Mouse (Mus musculus) forebrain, embryonic 14.5 days (tissue): ENCODE measurements around the gene Slc17a2. TPM values are rescaled to one million over a fixed set of nuclear protein-coding genes. Genes with fewer than 3 reads are reported as not detected.

Experiments used
- ATAC-seq: fragments of 200-750 bp; cut with Nextera tagmentation; 2 replicates; pipeline ENCODE4 v1.8.0; 2017; ENCODE audit warnings: mild to moderate bottlenecking, moderate library complexity
- DNase-seq: peaks from one replicate; pipeline ENCODE4 v3.0.0-alpha.2; 2015; ENCODE audit warnings: low spot score
- H3K27ac ChIP-seq: fragments of 300-500 bp; sonication (generic); 2 replicates; pipeline ENCODE4 v1.5.1; 2014; ENCODE audit warnings: low read depth, mild to moderate bottlenecking, control low read depth, low read length, moderate library complexity
- H3K27me3 ChIP-seq: fragments of 300-500 bp; sonication (generic); replicated peaks from 2 replicates; pipeline ENCODE4 v1.6.1; 2014; ENCODE audit warnings: low read length, control low read depth, mixed read lengths; ENCODE audit not compliant: control insufficient read depth, insufficient read depth
- H3K36me3 ChIP-seq: fragments of 300-500 bp; sonication (generic); 2 replicates; pipeline ENCODE4 v1.6.1; 2014; ENCODE audit warnings: low read length, control low read depth; ENCODE audit not compliant: control insufficient read depth, insufficient read depth
- H3K4me1 ChIP-seq: fragments of 300-500 bp; sonication (generic); 2 replicates; pipeline ENCODE4 v1.6.1; 2014; ENCODE audit warnings: antibody characterized with exemption, low read length, control low read depth; ENCODE audit not compliant: control insufficient read depth, insufficient read depth
- H3K4me2 ChIP-seq: fragments of 300-500 bp; sonication (generic); 2 replicates; pipeline ENCODE4 v1.6.1; 2014; ENCODE audit warnings: mild to moderate bottlenecking, control low read depth, low read length
- H3K4me3 ChIP-seq: fragments of 300-500 bp; sonication (generic); 2 replicates; pipeline ENCODE4 v1.5.1; 2014; ENCODE audit warnings: low read depth, low read length, control low read depth
- H3K9ac ChIP-seq: fragments of 300-500 bp; sonication (generic); 2 replicates; pipeline ENCODE4 v1.6.1; 2014; ENCODE audit warnings: mild to moderate bottlenecking, low read length, control low read depth, moderate library complexity
- H3K9me3 ChIP-seq: fragments of 300-500 bp; sonication (generic); replicated peaks from 2 replicates; pipeline ENCODE4 v1.6.1; 2016; ENCODE audit warnings: low read length, control low read depth, mixed read lengths; ENCODE audit not compliant: control insufficient read depth
- WGBS: fragments of 180-500 bp; shearing (Covaris S2); extraction: QIAGEN DNeasy Blood & Tissue Kit; methylation state at CpG from one replicate; pipeline ENCODE4 v1.1.7; 2014; 5-methylcytosine and 5-hydroxymethylcytosine counted together
- polyA plus RNA-seq: library from polyadenylated mRNA; unstranded; fragments of >200 nt; fragmentation: Nextera tagmentation; extraction: Ambion mirVana; gene quantifications from 2 replicates; pipeline ENCODE4 v1.2.1, GENCODE M21; 2014

The Slc17a2 gene
- polyA plus RNA-seq, 1 experiment from 2014 or later, result not detected

- Histone ChIP-seq H3K27ac (no peak overlapping the region), H3K36me3 (no peaks in the 10 kb centered on the region), H3K4me1 (no peaks in the 10 kb centered on the region), H3K9me3 (no peaks in the 10 kb centered on the region), H3K4me3 (no peak overlapping the region), H3K27me3 (no peaks in the 10 kb centered on the region), H3K4me2 (no peak overlapping the region), H3K9ac (no peak overlapping the region)
- ATAC-seq, result no peak
- DNase-seq, result no peak
- WGBS, result 86% methylated on average over 9 of the region's 9 CpGs
Observed at GRCm38 (mm10) chr13:23864711-23865110, 57.9 kb downstream of the Slc17a2 start.

- DNase-seq (no peak), ATAC-seq (no peak)
- Histone ChIP-seq H3K9ac (no peak overlapping the region), H3K4me2 (no peak overlapping the region), H3K36me3 (no peaks in the 10 kb centered on the region), H3K27ac (no peak overlapping the region), H3K4me1 (no peaks in the 10 kb centered on the region), H3K9me3 (no peaks in the 10 kb centered on the region), H3K27me3 (no peaks in the 10 kb centered on the region), H3K4me3 (no peak overlapping the region)
- 86% methylated on average over 9 of the region's 9 CpGs for WGBS
Observed at GRCm38 (mm10) chr13:23866086-23866710, 59.4 kb downstream of the Slc17a2 start.

- no peak overlapping the region for H3K27ac ChIP-seq
- no peak overlapping the region for H3K9ac ChIP-seq
- ATAC-seq (no peak), DNase-seq (no peak)
- H3K4me3 ChIP-seq, result no peak overlapping the region
- no peaks in the 10 kb centered on the region for H3K9me3 ChIP-seq
- WGBS, result 84% methylated on average over 6 of the region's 6 CpGs
- H3K4me1 ChIP-seq, result no peaks in the 10 kb centered on the region
- H3K27me3 ChIP-seq, result no peaks in the 10 kb centered on the region
- no peak overlapping the region for H3K4me2 ChIP-seq
- no peaks in the 10 kb centered on the region for H3K36me3 ChIP-seq
Observed at GRCm38 (mm10) chr13:23867000-23867399, 60.2 kb downstream of the Slc17a2 start.

- no peaks in the 10 kb centered on the region for H3K27me3 ChIP-seq
- ATAC-seq (no peak), DNase-seq (peak; percentile 11)
- H3K4me3 ChIP-seq, result no peak within 1 kb of the TSS
- no peaks in the 10 kb centered on the region for H3K9me3 ChIP-seq
- H3K9ac ChIP-seq, result no peak within 1 kb of the TSS
- H3K4me1 ChIP-seq, result no peaks in the 10 kb centered on the region
- H3K36me3 ChIP-seq, result no peaks in the 10 kb centered on the region
- no peak within 1 kb of the TSS for H3K4me2 ChIP-seq
- 85% methylated on average over 7 of the region's 7 CpGs for WGBS
- no peak within 1 kb of the TSS for H3K27ac ChIP-seq
Observed at GRCm38 (mm10) chr13:23867405-23867804, 60.6 kb downstream of the Slc17a2 start, which contains the start of gene Slc17a1. Gene Slc17a1, plus strand, starts transcription at chr13:23867750.

GRCm38 (mm10) chr13:23868790-23869533, 62.2 kb downstream of the Slc17a2 start:
- no peak overlapping the region for H3K27ac ChIP-seq
- ATAC-seq (no peak), DNase-seq (no peak)
- H3K9ac ChIP-seq, result no peak overlapping the region
- H3K36me3 ChIP-seq, result no peaks in the 10 kb centered on the region
- no peaks in the 10 kb centered on the region for H3K4me1 ChIP-seq
- no peaks in the 10 kb centered on the region for H3K9me3 ChIP-seq
- no peak overlapping the region for H3K4me3 ChIP-seq
- no peaks in the 10 kb centered on the region for H3K27me3 ChIP-seq
- no peak overlapping the region for H3K4me2 ChIP-seq
- WGBS, result 91% methylated on average over 8 of the region's 8 CpGs

GRCm38 (mm10) chr13:23869996-23870395, 63.2 kb downstream of the Slc17a2 start:
- WGBS, result 83% methylated on average over 3 of the region's 3 CpGs
- H3K9ac ChIP-seq, result no peak overlapping the region
- ATAC-seq, result no peak

GRCm38 (mm10) chr13:23873141-23873540, 66.3 kb downstream of the Slc17a2 start:
- H3K4me2 ChIP-seq, result no peak overlapping the region
- 89% methylated on average over 5 of the region's 5 CpGs for WGBS

More at GRCm38 (mm10) chr13:23869996-23870395, 63.2 kb downstream of the Slc17a2 start:
- no peaks in the 10 kb centered on the region for H3K36me3 ChIP-seq
- H3K9me3 ChIP-seq, result no peaks in the 10 kb centered on the region
- DNase-seq, result no peak
- no peak overlapping the region for H3K4me2 ChIP-seq
- H3K4me1 ChIP-seq, result no peaks in the 10 kb centered on the region
- H3K27me3 ChIP-seq, result no peaks in the 10 kb centered on the region
- H3K4me3 ChIP-seq, result no peak overlapping the region
- no peak overlapping the region for H3K27ac ChIP-seq

More at GRCm38 (mm10) chr13:23873141-23873540, 66.3 kb downstream of the Slc17a2 start:
- Histone ChIP-seq H3K27me3 (no peaks in the 10 kb centered on the region), H3K4me1 (no peaks in the 10 kb centered on the region), H3K4me3 (no peak overlapping the region), H3K9me3 (no peaks in the 10 kb centered on the region), H3K9ac (no peak overlapping the region), H3K27ac (no peak overlapping the region), H3K36me3 (no peaks in the 10 kb centered on the region)
- no peak for ATAC-seq
- no peak for DNase-seq
